Mouse (Mus musculus): ENCODE results near the gene Syde2. TPM values are rescaled to one million over a fixed set of nuclear protein-coding genes. Genes with fewer than 3 reads are reported as not detected.

Syde2 gene
- 10 to 100 TPM; 13.8 to 15.8 TPM for total RNA-seq (2021)
- 7.5 and 13.4 TPM in 2 replicates for polyA plus RNA-seq (2012; rRNA removed)
- long read RNA-seq, partial matches to known transcripts, result 5 of 17 reads
- long read RNA-seq, other reads (novel, unspliced or antisense), result 12 of 17 reads

DNA sequence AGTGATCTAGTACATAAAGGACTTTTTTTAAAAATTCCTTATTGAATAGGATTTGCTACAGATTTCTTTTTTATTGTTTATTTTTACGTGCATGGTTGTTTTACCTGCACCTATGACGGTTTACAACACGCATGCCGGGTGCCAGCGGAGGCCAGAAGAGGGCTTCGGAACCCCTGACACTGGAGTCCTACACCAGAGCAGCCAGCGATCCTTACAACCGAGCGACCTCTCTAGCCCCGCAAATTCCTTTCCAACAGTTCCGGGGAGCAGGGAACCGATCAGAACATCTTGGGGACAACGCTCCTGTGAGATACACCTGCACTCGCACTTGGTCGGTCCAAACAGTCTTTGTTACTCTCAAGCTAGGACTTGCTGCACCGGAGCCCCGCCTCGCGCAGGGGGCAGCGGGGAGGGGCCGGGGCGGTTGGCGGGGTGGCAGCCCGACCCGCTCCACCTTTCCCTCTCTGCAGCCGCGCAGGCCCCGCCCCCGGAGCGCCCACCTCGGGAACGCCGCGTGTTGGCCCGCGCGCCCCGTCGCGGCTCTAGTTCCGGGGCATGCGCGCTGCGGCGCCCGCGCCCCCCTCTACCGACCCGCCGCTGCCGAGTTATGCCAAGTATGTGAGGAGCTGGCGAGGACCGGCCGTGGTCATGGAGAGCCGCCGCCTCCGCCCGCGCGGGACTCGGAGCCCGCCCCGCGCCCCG, at the start of gene Syde2:
Gene Syde2 (plus strand): TSS at position 603 of the 702 bp plus-strand sequence.
- peak within 1 kb of the TSS; percentile 72 for H3K4me3 ChIP-seq
- TF ChIP-seq CTCF (IDR thresholded peaks at IDR 0.05) (no peak), EP300 (IDR thresholded peaks at IDR 0.05; ENCODE audit: insufficient read depth, low read depth, low read length) (no peak), POLR2A (IDR thresholded peaks at IDR 0.05; ENCODE audit: insufficient read depth, low read depth, low read length) (no peak)
- intact Hi-C loops (cut with DNase I), result loop anchor here (5.0 kb wide), 1 partner anchor 35 kb away; no protein-coding TSS in a partner anchor
- peaks cover 2% of the 10 kb centered on the region; the same call in 1 of the 2 replicates for H3K27me3 ChIP-seq (ENCODE audit: control insufficient read depth, insufficient read depth, low read length)
- 2% methylated on average over 63 of the region's 65 CpGs for WGBS
- peak; percentile 87 to 91 for DNase-seq
- H3K79me2 ChIP-seq (replicated peaks; ENCODE audit: control insufficient read depth, insufficient read depth, low read length), result no peaks in the 10 kb centered on the region
- peak within 1 kb of the TSS; percentile 87 for H3K27ac ChIP-seq
- H3K36me3 ChIP-seq (ENCODE audit: control insufficient read depth, insufficient read depth, low read length), result no peaks in the 10 kb centered on the region
- H3K9ac ChIP-seq (ENCODE audit: low read depth, low read length), result peak within 1 kb of the TSS; percentile 82
- no peaks in the 10 kb centered on the region for H3K4me1 ChIP-seq (ENCODE audit: control insufficient read depth, insufficient read depth, low read length)

DNA sequence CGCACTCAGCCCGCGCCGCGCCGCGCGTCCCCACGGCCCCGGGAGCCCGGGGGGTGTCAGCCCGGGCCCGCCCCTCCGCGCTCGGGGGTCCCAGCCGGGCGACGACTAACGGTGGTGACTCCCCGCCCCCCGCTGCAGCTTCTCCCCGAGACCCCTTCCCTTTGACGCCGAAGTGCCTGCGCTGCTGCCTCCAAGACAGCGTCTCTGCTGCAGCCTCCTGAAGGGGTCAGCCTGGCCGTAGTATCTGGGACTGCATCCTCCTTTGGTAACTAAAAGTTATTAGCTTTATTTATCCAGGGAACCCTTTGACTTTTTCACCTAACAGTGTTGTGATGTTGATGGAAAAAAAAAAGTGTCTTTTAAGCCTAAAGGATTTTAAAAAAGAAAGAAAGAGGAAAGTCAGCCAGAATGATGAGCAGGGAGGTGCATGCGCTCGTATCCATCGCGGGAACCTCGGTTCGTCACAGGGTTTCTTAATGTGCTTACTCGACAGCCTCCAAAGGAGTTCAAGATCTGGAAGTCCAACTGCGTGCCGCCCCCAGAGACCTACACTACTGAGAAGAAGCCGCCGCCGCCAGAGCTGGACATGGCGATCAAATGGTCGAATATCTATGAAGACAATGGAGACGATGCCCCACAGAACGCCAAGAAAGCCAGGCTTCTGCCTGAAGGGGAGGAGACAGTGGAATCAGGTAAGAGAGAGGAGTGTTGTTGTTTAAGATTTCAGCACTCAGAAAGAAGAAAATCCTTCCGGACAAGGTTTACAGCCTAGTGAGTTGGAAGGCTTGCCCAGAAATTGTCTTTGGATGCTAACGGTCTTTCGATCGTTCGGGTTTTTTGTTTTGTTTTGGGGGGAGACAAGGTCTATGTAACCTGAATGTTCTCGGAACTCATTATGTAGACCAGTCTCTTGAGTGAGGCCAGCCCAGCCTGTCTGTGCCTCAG, 49.0 kb upstream of the Syde2 start:
- peak in 1 of 2 experiments; percentile 32 for DNase-seq
- H3K36me3 ChIP-seq (ENCODE audit: control insufficient read depth, insufficient read depth, low read length), result peaks cover 16% of the 10 kb centered on the region
- peak overlapping the region; percentile 98 for H3K9ac ChIP-seq (ENCODE audit: low read depth, low read length)
- TF ChIP-seq POLR2A (IDR thresholded peaks at IDR 0.05; ENCODE audit: insufficient read depth, low read depth, low read length), result no peak
- TF ChIP-seq EP300 (IDR thresholded peaks at IDR 0.05; ENCODE audit: insufficient read depth, low read depth, low read length), result no peak
- no peak for TF ChIP-seq CTCF (IDR thresholded peaks at IDR 0.05)
- peak overlapping the region; percentile 84 for H3K27ac ChIP-seq
- no peaks in the 10 kb centered on the region for H3K27me3 ChIP-seq (ENCODE audit: control insufficient read depth, insufficient read depth, low read length)
- peaks cover 5% of the 10 kb centered on the region for H3K79me2 ChIP-seq (replicated peaks; ENCODE audit: control insufficient read depth, insufficient read depth, low read length)
- 14% methylated on average over 49 of the region's 50 CpGs for WGBS
- peak overlapping the region; percentile 88 for H3K4me3 ChIP-seq
- H3K4me1 ChIP-seq (ENCODE audit: control insufficient read depth, insufficient read depth, low read length), result peaks cover 8% of the 10 kb centered on the region
- intact Hi-C loops (cut with DNase I), result no loop called here

DNA sequence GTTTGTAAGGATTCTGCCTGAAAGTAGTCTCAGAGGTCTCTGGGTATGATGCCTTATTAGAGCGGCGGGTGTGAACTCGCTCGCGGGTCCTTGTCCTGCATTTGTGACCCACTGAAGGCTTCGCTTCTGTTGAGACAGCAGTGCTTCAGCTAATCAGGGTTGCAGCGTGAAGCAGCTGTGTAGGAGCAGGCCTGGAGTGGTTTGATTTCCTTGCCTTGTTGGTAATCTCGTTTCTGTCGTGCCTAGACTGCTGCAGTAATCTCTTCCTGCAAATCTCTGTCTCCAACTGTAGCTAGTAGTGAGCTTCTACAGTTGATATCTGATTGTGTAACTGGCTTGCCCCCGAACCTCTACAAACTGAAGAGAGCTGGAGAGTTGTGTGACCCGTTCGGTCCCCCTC, 48.3 kb upstream of the Syde2 start:
- no peak overlapping the region for H3K27ac ChIP-seq
- intact Hi-C loops (cut with DNase I), result no loop called here
- peaks cover 19% of the 10 kb centered on the region for H3K36me3 ChIP-seq (ENCODE audit: control insufficient read depth, insufficient read depth, low read length)
- WGBS, result 61% methylated on average over 12 of the region's 12 CpGs
- H3K4me1 ChIP-seq (ENCODE audit: control insufficient read depth, insufficient read depth, low read length), result peaks cover 8% of the 10 kb centered on the region
- H3K79me2 ChIP-seq (replicated peaks; ENCODE audit: control insufficient read depth, insufficient read depth, low read length), result peaks cover 5% of the 10 kb centered on the region
- TF ChIP-seq EP300 (IDR thresholded peaks at IDR 0.05; ENCODE audit: insufficient read depth, low read depth, low read length) (no peak), POLR2A (IDR thresholded peaks at IDR 0.05; ENCODE audit: insufficient read depth, low read depth, low read length) (no peak), CTCF (IDR thresholded peaks at IDR 0.05) (no peak)
- no peak overlapping the region for H3K9ac ChIP-seq (ENCODE audit: low read depth, low read length)
- no peaks in the 10 kb centered on the region for H3K27me3 ChIP-seq (ENCODE audit: control insufficient read depth, insufficient read depth, low read length)
- H3K4me3 ChIP-seq, result no peak overlapping the region
- no peak for DNase-seq

DNA sequence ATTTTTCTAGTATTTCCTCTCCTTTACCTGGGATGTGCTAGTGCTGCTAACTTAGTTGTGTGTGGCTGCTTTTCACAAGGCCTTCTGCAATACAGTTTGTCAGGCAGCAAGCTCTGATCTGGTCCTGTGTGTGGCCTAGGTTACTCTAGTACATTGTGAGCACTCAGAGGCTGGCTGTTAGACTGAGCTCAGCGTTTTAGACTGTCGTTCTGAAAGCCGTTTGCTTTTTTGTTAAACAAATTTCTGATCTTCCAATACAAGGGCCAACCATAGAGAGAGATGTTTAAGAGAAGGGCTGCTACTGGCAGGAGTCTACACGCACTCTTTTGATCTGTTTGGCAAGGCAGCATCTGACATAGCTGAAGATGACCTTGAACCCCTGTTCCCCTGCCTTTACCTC, 47.7 kb upstream of the Syde2 start:
- TF ChIP-seq EP300 (IDR thresholded peaks at IDR 0.05; ENCODE audit: insufficient read depth, low read depth, low read length) (no peak), CTCF (IDR thresholded peaks at IDR 0.05) (no peak)
- no peak for DNase-seq
- Histone ChIP-seq H3K27me3 (ENCODE audit: control insufficient read depth, insufficient read depth, low read length) (no peaks in the 10 kb centered on the region), H3K27ac (no peak overlapping the region), H3K79me2 (replicated peaks; ENCODE audit: control insufficient read depth, insufficient read depth, low read length) (peaks cover 5% of the 10 kb centered on the region), H3K4me1 (ENCODE audit: control insufficient read depth, insufficient read depth, low read length) (peaks cover 8% of the 10 kb centered on the region), H3K4me3 (no peak overlapping the region), H3K36me3 (ENCODE audit: control insufficient read depth, insufficient read depth, low read length) (peaks cover 19% of the 10 kb centered on the region), H3K9ac (ENCODE audit: low read depth, low read length) (no peak overlapping the region)
- intact Hi-C loops (cut with DNase I), result no loop called here
- 71% methylated on average over 4 of the region's 4 CpGs for WGBS

DNA sequence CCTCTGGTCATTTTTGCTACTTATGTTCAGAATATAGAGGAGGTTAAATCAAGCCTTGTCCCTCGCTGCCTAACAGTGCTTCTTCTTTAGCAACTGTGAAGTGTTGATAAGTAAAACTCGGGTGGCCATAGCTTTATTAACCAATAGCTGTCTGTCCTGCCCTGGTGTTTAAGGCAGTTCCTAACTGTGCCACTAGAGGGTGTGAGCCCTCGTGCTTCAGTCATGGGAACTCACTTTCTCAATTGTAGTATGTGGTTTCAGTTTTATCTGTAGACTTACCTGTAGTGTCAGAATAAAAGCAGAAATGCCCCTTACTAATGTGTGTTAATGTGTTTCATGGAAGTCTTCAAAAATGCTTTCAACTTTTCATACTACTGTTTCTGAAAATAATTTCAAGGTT, 45.7 kb upstream of the Syde2 start:
- WGBS, result 5% methylated on average over 3 of the region's 3 CpGs
- Histone ChIP-seq H3K27ac (no peak overlapping the region), H3K9ac (ENCODE audit: low read depth, low read length) (no peak overlapping the region), H3K4me1 (ENCODE audit: control insufficient read depth, insufficient read depth, low read length) (peaks cover 12% of the 10 kb centered on the region), H3K27me3 (ENCODE audit: control insufficient read depth, insufficient read depth, low read length) (no peaks in the 10 kb centered on the region), H3K36me3 (ENCODE audit: control insufficient read depth, insufficient read depth, low read length) (peaks cover 19% of the 10 kb centered on the region), H3K4me3 (no peak overlapping the region), H3K79me2 (replicated peaks; ENCODE audit: control insufficient read depth, insufficient read depth, low read length) (peaks cover 5% of the 10 kb centered on the region)
- TF ChIP-seq EP300 (IDR thresholded peaks at IDR 0.05; ENCODE audit: insufficient read depth, low read depth, low read length) (no peak), CTCF (IDR thresholded peaks at IDR 0.05) (peak; percentile 99)
- peak; percentile 65 to 70 for DNase-seq
- intact Hi-C loops (cut with DNase I), result loop anchor here (2.0 kb wide), 1 partner anchor 235 kb away; no protein-coding TSS in a partner anchor
